Mouse (Mus musculus): ENCODE measurements around the gene Sergef.

GRCm38 (mm10) chr7:46408606-46409005, 231.0 kb downstream of the Sergef start:
- TF ChIP-seq CTCF (IDR thresholded peaks at IDR 0.05; ENCODE audit: borderline replicate concordance, insufficient read depth, low read length) (no peak), POLR2A (IDR thresholded peaks at IDR 0.05; ENCODE audit: low read depth, low read length) (no peak)
